Mouse (Mus musculus): ENCODE measurements at regions not wholly inside any gene's neighbourhood (a gene's known extent, or its start where the extent isn't known, plus 50 kb on each side); places are given as distances from the start of the nearest gene placed in this dataset.

- TF ChIP-seq EP300 (IDR thresholded peaks at IDR 0.05; ENCODE audit: low read depth) (no peak), CTCF (IDR thresholded peaks at IDR 0.05; ENCODE audit: low read depth) (no peak)
Observed at GRCm38 (mm10) chr3:42915146-42915545, 1172.7 kb downstream of the D3Ertd751e start.

All from liver, postnatal 0 days (tissue).